Mouse (Mus musculus) kidney, postnatal 25 days (tissue): ENCODE results near the gene Lin7b.

Experiments used
- DNase-seq, 2 experiments: peaks; one replicate each; pipeline ENCODE4 v3.0.0; 2021; ENCODE audit warnings: mixed read lengths in 2 of 2

Gene Lin7b

DNA sequence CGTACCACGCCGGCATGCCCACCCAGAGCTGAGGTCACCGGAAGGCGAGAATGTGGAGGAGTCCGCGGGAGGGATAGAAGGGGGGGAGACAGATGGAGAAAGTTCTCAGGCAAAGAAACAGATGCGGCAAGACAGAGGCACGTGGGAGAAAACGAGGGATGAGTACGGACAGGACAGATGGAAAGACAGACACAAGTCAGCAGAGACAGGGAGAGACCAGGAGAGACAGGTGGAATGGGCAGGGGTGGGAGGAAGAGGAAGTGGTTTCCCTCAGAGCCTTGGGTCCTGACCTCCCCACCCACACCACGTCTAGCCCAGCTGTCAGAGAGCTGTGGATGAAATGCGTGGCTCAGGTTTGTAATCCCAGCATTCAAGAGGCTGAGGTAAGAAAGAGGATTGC, 23.5 kb downstream of the Lin7b start:
- no peak for DNase-seq

DNA sequence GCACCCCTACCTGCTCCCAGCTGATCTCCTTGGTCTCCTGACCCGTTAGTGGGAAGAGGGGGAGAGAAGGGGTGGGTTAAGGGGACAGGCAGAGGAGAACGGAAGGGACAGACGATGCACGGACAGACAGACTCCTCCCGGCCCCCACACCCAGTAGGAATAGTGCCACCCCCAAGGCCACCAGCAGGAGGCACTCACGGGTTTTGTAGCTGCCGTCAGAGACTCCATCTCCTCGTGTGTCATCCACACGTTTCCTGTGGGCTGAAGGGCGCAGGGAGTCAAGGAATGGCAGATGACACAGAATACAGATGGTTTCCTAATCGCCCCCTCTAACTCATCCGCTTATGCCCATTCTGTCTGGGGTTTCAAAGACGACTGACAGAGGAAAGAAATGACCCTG, 26.8 kb downstream of the Lin7b start:
- DNase-seq: no peak

DNA sequence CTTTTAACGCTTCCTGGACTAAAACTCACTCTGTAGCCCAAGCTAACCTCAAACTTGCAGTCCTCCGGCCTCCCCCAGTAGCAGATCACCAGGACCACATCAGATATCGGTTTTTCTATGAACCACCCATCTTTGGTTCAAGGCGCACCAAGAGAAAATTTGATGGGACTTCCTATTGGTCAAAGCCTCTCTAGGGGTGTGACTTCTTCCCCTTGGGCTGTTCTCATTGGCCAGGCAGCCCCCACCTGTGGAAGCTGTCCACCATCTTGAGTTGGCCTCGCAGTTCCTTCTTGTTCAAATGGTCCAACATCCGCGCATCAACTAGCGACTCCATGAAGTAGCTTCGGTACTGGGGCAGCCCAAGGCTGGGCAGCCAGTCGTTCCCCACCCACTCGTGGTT, 28.3 kb downstream of the Lin7b start:
- no peak for DNase-seq

DNA sequence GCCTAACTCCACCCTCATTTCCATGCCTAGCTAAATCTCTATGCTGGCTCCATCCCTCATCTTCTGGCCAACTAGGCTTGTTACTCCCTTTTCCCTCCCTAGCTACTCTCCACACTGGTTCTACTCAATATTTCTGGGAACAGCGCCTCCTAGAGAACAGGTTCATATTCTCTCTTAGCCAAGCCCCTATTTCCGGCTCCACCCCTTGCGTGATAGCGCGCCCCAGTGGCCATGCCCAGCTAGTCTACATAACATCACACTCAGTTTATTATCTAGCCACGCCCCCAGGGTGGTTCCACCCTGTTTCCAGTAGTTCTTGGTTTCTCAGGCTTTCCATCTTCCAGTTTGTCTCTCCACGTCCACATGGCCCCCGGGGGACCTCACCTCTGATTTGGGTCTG, 29.1 kb downstream of the Lin7b start:
- DNase-seq: peak; percentile 77 to 80

DNA sequence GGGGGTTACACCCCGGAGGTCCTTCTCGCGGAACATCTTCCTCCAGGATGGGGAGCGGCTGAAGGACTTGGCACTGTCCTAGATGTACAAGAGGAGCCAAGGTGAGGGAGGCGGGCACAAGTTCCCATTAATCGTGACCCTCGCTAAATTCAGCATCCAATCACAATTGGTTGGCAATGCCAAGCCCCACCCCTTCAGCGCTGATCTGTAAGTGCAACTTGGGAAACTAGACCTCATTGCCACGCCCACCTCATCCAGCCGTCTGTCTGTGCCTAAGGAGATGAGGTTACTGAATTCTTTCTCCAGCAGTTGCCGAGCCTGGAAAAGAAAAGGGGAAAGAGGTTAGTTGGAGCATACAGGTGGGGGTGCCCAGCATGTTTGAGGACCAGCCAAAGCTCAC, 29.7 kb downstream of the Lin7b start:
- DNase-seq: peak; percentile 57 to 75

DNA sequence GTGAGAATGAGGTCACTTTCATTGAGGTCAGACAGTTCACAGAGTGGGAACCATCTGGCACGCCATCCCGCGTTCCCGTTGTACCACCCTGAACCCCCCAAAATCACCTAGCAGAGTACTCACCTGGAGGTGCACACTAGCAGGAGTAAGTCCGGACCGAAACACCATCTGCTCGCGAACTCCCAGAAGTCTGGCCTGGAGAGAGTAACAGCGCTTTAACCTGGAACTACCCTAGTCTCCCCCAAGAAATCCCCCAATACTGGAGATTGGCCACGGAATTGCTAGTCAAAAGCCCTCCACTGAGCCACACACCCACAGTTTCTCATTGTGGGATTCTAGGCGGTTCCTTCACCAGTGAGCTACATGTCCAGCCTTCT, 30.3 kb downstream of the Lin7b start:
- DNase-seq: no peak

DNA sequence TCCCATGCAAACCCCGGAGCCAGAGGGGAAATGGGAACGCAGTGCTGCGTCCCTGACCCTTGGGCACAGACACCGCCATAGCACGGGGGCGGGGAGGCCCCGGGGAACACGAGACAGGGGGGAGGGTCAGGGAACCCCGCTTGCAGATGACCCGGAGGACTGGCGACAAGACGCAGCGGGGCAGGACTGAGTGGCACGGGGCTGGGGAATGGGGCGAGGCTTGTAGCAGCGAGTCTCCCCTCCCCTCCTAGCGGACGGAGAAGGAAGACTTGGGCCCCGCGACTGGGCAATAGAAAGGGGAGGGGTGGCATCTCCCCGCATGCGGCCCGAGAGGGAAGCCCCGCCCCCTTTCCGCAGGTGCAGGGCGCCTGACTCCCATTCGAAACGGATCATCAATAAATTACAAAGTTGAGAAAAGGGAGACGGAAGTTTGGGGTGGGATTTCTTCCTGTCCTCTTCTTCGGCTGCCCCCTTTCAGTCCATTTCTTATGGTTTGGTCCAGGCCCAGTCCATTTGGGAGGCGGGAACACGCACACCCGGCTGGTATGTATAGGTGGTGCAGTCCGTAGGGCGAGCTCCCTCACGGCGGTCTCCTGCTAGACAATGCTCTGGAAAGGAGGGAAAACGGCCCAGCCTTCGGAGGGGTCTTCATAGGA, 30.8 kb downstream of the Lin7b start:
- peak; percentile 58 to 76 for DNase-seq

DNA sequence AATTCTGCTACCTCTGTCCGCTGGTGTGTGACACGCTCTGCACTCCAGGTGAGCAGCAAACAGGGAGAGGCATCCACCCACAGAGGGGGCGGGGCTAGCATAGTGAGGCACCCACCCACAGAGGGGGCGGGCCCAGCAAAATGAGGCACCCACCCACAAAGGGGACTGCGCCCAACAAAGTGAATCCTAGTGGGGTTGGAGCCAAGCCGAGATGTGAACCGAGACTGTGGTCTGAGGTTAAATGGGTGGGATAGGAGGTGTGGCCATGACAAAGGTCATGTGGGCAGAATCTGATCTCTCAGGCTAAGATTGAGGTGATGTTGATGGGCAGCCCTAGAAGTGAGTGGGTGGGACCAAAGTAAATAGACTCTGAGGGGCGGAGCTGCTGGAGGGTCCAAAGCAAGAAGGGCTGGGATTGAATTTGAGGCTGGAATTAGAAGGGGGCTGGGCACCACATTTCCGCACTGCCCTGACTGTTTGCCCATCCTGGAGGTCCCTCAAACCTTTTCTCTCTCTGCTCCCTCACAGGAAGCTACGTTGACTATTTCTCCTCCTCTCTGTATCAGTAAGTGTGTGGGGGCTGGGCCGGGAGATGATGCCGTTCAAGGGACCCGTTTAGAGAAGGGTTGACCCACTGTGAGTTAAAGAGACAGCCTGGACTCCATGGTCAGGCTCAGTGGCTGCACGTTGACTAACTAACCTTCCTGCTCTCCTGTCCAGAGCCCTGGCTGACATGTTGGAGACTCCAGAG, 32.0 kb downstream of the Lin7b start:
- DNase-seq: peak; percentile 59 to 68

DNA sequence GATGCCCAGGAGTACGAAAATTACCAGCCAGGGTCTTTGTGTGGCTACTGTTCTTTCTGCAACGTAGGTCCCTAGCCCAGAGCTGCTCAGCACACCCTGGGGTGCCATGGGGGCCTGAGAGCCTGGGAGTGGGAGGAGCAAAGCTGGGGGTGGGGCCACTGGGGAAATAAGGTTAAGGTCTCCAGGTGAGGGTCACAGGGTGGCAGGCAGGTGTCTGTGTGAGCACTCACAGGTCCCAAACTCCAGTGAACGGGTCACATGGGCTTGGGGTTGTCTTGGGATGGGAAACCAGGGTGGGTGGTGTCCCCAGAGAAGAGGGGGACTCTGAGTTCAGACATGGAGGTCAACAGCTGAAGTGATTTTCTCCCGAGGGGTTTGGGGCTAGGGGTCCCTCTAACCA, 32.9 kb downstream of the Lin7b start:
- DNase-seq: no peak

DNA sequence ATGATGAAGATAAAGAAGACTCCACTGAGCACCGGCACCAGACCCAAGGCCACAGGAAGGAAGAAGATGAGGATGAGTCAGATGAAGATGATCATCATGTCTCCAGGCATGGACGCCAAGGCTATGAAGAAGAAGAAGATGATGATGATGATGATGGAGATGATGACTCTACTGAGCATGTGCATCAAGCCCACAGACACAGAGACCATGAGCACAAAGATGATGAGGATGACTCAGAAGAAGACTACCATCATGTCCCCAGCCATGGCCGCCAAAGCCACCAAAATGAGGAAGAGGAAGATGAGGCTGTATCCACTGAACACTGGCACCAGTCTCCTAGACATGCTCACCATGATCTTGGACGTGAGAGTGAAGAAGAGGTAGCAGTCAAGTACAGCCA, 34.1 kb downstream of the Lin7b start:
- DNase-seq: no peak

DNA sequence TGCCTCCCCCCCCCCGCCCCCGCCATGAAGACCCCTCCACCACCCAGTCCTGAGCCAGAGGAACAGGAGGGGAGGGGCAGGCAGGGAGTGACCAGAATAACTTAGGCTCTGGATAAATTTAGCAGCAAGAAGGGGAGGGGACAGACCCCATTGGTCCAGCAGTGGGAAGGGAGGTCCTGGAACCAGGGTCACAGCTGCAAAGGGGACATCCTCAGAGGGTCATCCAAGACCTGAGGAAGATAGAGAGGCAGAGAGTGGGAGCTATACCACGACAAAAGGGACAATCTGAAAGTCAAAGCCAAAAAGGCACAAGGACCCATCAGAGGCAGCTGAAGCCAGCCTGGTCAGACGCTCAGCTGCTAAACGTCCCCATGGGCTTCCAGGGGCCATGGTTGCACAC, 35.3 kb downstream of the Lin7b start, which contains the start of gene Hrc:
Gene Hrc (plus strand): TSS at position 235 of the 400 bp plus-strand sequence.
- DNase-seq: no peak

DNA sequence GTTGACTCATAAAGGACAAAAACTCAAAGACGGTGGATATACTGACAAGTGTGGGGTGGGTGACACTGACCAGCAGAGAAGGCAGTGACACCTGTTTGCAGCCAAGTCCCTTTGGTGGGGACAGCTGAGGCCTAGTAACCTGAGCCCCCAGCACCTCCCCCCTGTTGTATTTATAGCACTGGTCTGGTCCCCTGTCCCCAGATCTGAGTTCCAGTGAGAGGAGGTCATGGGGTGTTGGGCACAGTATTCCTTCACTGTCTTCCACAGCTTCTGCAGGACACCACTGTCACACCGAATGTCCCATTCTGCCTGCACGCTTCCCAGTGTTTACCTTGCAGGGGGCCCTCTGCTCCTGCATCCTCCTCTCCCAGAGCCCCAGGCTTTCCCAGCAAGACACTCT, 35.8 kb downstream of the Lin7b start:
- DNase-seq: no peak

DNA sequence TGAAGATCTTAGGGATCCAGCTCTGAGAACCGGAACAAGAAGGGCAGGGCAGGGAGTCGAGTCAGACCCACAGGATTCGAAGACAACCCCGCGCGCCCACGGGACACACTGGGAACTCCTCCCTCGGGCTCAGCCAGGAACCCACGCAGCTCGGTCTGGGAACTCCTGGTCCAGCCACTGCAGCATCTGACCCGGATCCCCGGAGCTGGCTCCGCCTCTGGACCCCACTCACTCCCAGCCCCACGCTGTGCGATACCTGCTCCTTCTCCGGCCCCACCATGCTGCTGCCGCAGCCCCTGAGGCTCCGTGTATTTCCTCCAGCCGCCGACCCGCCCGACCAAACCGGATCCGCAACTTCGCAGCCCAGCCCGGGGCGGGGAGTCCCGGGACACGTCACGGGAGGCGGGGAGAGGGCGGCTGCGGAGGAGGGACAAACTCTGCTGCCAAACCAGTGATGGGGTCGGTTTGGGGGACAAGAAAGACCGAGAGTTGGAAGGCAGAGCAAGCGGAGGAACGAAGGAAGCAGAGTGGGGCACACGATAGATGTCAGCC, 36.9 kb downstream of the Lin7b start, which contains the start of gene Trpm4:
Gene Trpm4 (minus strand): TSS at position 350 of the 552 bp plus-strand sequence.
- DNase-seq: peak; percentile 86 to 92

DNA sequence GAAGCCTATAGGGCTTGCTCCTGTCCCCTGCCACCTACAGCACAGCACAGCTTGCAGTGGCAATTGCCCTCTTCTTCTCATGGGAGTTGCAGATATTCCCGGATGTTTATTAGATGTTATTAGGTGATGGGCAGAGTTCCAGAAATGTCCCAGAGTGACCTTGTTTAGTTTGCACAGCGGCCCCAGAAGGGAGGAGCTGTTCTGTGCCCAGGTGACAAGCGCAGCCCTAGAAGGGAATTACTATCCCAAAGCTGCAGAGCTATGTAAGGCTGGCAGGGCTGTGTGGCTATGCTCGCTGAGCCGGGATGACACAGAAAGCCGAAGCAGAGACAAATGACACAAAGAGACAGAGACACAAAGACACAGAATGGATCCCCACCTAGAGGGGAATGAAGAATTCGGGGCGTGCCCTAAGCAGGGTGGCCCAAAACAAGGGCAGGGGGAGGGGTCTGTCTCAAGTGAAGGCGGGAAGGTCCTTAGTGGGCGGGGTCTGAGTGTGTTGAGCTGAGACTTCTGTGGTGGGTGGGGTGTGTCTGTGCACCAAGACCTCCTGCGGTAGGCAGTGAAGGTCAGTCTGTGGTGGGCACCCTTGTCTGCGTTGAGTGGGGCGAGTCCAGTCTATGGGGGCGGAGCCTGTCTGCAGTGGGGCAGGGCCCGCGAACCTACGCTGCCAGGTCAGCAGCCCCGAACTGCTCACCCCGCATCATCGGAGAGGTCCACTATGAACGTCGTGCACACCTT, 37.5 kb downstream of the Lin7b start:
- DNase-seq: peak; percentile 66 to 75

DNA sequence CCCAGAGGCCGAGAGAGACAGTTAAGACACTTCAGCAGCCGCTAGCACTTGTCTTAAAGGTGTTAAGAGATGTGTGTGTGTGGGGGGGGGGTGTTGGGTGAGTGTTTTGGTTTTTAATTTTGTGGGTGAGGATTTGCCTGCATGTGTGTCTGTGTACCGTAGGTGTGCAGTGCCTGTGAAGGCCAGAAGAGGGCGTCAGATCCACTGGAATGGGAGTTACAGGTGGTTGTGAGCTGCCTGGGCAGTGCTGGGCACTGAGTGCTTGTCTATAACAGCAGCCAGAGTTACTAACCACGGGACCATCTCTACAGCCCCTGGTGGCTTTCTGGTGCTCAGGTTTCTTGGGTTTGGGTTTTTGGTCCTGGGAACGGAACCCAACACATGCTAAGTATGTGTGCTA, 38.9 kb downstream of the Lin7b start:
- DNase-seq: no peak

DNA sequence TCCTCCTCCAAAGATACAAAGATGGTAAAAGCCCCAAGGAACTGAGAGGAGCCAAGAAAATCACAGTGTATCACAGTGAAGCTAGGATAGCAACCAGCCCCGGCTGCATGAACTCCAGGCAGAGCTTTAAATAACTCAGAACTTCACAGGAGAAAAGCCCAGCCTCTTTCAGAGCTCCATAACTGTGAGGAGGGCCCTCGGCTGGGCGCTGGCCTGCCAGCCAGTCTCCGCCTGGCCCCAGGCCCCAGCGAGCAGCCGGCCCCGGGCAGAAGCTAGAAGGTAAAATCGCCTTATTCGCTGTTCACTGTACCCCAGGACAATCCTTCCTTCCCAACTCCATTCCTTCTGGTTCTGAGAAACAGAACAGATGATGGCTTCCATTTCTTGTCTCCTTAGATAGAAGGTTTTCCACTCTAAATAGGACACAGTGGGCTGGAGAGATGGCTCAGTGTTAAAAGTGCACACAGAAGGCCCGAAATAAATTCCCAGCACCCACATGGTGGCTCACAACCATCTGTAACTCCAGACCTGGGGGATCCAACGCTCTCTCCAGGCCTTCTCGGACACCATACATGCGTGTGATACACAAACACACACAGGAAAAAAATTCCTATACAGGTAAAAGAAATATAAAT, 41.4 kb downstream of the Lin7b start:
- DNase-seq: no peak

DNA sequence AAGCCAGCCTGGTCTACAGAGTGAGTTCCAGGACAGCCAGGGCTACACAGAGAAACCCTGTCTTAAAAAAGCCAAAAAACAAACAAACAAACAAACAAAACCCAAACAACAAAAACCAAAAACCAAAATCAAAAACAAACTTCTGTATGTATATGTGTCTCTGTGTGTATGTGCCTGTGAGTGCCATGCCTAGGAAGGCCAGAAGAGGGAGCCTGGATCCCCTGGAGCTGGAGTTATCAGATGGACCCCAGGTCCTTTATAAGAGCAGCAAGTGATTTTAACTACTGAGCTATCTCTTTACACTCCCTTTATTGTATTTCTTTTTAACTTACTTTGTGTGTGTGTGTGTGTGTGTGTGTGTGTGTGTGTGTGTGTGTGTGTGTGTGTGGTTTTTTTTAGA, 44.6 kb downstream of the Lin7b start:
- DNase-seq: no peak

DNA sequence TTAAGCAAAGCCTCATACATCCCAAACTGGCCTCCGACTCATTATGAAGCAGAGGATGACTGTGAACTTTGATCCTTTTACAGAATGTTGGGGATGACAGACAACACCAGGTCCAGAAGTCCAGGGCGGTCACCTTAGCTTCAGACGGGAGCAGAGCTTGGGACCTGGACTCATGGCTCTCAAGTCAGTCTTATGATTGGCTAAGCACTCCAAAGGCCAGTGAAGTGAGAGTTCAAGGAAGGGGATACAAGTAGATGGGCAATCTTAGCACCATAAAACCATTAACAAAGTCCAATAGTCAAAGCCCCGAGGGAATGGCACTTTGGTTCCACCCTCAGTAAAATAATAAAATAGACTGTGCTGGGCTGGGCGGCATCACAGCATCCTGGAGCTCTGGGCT, 47.3 kb downstream of the Lin7b start:
- no peak for DNase-seq

DNA sequence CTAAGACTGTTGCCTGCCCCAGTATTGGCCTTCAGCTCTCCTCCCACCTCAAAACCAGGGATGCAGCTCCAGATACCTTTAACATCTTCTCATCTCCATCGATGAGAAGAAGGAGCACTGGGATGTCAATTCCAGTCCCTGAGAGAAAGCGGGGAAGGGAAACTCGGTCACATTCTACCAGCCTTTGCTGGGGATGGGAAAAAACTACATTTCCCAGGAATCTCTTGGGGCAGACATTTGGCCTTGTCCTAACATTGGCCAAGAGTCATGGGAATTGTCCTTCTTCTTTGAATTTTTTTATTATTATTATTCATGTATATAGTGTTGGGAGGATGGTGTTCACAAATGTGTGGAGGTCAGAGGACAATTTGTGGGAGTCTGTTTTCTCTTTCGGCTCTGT, 48.1 kb downstream of the Lin7b start:
- no peak for DNase-seq
